Mouse (Mus musculus) liver, embryonic 11.5 days (tissue): ENCODE measurements at regions not wholly inside any gene's neighbourhood (a gene's known extent, or its start where the extent isn't known, plus 50 kb on each side); places are given as distances from the start of the nearest gene placed in this dataset.

Experiments
- ATAC-seq: fragments of 200-750 bp; cut with Nextera tagmentation; replicated peaks from 2 replicates; pipeline ENCODE4 v1.8.0; 2017; ENCODE audit warnings: moderate number of reproducible peaks, mild to moderate bottlenecking, moderate TSS enrichment, moderate library complexity; ENCODE audit not compliant: low FRiP score
- DNase-seq: peaks from one replicate; pipeline ENCODE4 v3.0.0-alpha.2; 2017; ENCODE audit warnings: low spot score
- H3K27ac ChIP-seq: fragments of 300-500 bp; sonication (generic); 2 replicates; pipeline ENCODE4 v1.5.1; 2014; ENCODE audit warnings: mild to moderate bottlenecking, low read depth, low read length, control low read depth
- H3K27me3 ChIP-seq: fragments of 300-500 bp; sonication (generic); replicated peaks from 2 replicates; pipeline ENCODE4 v1.6.1; 2014; ENCODE audit warnings: low read length, mixed read lengths; ENCODE audit not compliant: control insufficient read depth, insufficient read depth
- H3K36me3 ChIP-seq: fragments of 300-500 bp; sonication (generic); 2 replicates; pipeline ENCODE4 v1.6.1; 2014; ENCODE audit warnings: mild to moderate bottlenecking, low read length, moderate library complexity, mixed read lengths; ENCODE audit not compliant: control insufficient read depth, insufficient read depth
- H3K4me1 ChIP-seq: fragments of 300-500 bp; sonication (generic); replicated peaks from 2 replicates; pipeline ENCODE4 v1.6.1; 2014; ENCODE audit warnings: low read length, mixed read lengths; ENCODE audit not compliant: control insufficient read depth, insufficient read depth
- H3K4me2 ChIP-seq: fragments of 300-500 bp; sonication (generic); 2 replicates; pipeline ENCODE4 v1.6.1; 2014; ENCODE audit warnings: mild to moderate bottlenecking, control low read depth, moderate library complexity
- H3K4me3 ChIP-seq: fragments of 300-500 bp; sonication (generic); 2 replicates; pipeline ENCODE4 v1.5.1; 2014; ENCODE audit warnings: low read depth, low read length, control low read depth
- H3K9ac ChIP-seq: fragments of 300-500 bp; sonication (generic); 2 replicates; pipeline ENCODE4 v1.6.1; 2014; ENCODE audit warnings: low read depth, low read length, control low read depth
- H3K9me3 ChIP-seq: fragments of 300-500 bp; sonication (generic); 2 replicates; pipeline ENCODE4 v1.6.1; 2016; ENCODE audit warnings: low read length, inconsistent platforms, mixed read lengths; ENCODE audit not compliant: control insufficient read depth
- WGBS: fragments of 180-500 bp; shearing (Covaris S2); extraction: QIAGEN DNeasy Blood & Tissue Kit; methylation state at CpG from one replicate; pipeline ENCODE4 v1.1.7; 2014; 5-methylcytosine and 5-hydroxymethylcytosine counted together

- Histone ChIP-seq H3K27me3 (no peaks in the 10 kb centered on the region), H3K9ac (no peak overlapping the region), H3K36me3 (no peaks in the 10 kb centered on the region), H3K4me2 (no peak overlapping the region), H3K4me1 (peaks cover 18% of the 10 kb centered on the region), H3K4me3 (no peak overlapping the region), H3K27ac (no peak overlapping the region), H3K9me3 (no peaks in the 10 kb centered on the region)
- DNase-seq (no peak), ATAC-seq (peak; percentile 74)
- WGBS: 75% methylated on average over 5 of the region's 5 CpGs
Observed at GRCm38 (mm10) chr15:63724543-63725186, 120.3 kb downstream of the Gsdmc2 start.

GRCm38 (mm10) chr15:63722991-63723390 lies 122.0 kb downstream of the Gsdmc2 start:
- Histone ChIP-seq H3K4me1 (peaks cover 18% of the 10 kb centered on the region), H3K9me3 (no peaks in the 10 kb centered on the region), H3K27me3 (no peaks in the 10 kb centered on the region), H3K36me3 (no peaks in the 10 kb centered on the region), H3K4me3 (no peak overlapping the region), H3K9ac (no peak overlapping the region), H3K4me2 (no peak overlapping the region), H3K27ac (no peak overlapping the region)
- 73% methylated on average over 9 of the region's 9 CpGs for WGBS
- DNase-seq: no peak
- ATAC-seq: no peak

GRCm38 (mm10) chr15:63721669-63722357 lies 123.2 kb downstream of the Gsdmc2 start:
- Histone ChIP-seq H3K9ac (no peak overlapping the region), H3K4me1 (peaks cover 18% of the 10 kb centered on the region), H3K27ac (no peak overlapping the region), H3K4me3 (no peak overlapping the region), H3K9me3 (no peaks in the 10 kb centered on the region), H3K27me3 (no peaks in the 10 kb centered on the region), H3K4me2 (no peak overlapping the region), H3K36me3 (no peaks in the 10 kb centered on the region)
- WGBS: 46% methylated on average over 3 of the region's 3 CpGs
- peak; percentile 50 for ATAC-seq
- peak; percentile 58 for DNase-seq

- no peaks in the 10 kb centered on the region for H3K36me3 ChIP-seq
- H3K4me1 ChIP-seq: peaks cover 6% of the 10 kb centered on the region
- no peaks in the 10 kb centered on the region for H3K27me3 ChIP-seq
- no peak overlapping the region for H3K9ac ChIP-seq
- H3K27ac ChIP-seq: no peak overlapping the region
- ATAC-seq (no peak), DNase-seq (no peak)
- no peak overlapping the region for H3K4me3 ChIP-seq
- H3K9me3 ChIP-seq: no peaks in the 10 kb centered on the region
- H3K4me2 ChIP-seq: no peak overlapping the region
- 92% methylated on average over 8 of the region's 8 CpGs for WGBS
Observed at GRCm38 (mm10) chr15:63717812-63718211, 127.2 kb downstream of the Gsdmc2 start.

- ATAC-seq: no peak
- 87% methylated on average over 3 of the region's 3 CpGs for WGBS
Observed at GRCm38 (mm10) chr15:63713697-63714096, 131.3 kb downstream of the Gsdmc2 start.

GRCm38 (mm10) chr15:63710381-63710780 lies 134.6 kb downstream of the Gsdmc2 start:
- DNase-seq (no peak), ATAC-seq (peak; percentile 61; the same call in 1 of the 2 replicates)
- no peak overlapping the region for H3K4me3 ChIP-seq
- no peaks in the 10 kb centered on the region for H3K9me3 ChIP-seq
- H3K4me2 ChIP-seq: peak overlapping the region; percentile 41
- 12% methylated on average over 5 of the region's 5 CpGs for WGBS
- H3K27me3 ChIP-seq: no peaks in the 10 kb centered on the region
- peaks cover 6% of the 10 kb centered on the region for H3K4me1 ChIP-seq
- H3K36me3 ChIP-seq: no peaks in the 10 kb centered on the region
- peak overlapping the region; percentile 86 for H3K27ac ChIP-seq
- H3K9ac ChIP-seq: no peak overlapping the region

More at GRCm38 (mm10) chr15:63713697-63714096, 131.3 kb downstream of the Gsdmc2 start:
- Histone ChIP-seq H3K4me1 (peaks cover 6% of the 10 kb centered on the region; the same call in 1 of the 2 replicates), H3K4me2 (no peak overlapping the region), H3K27me3 (no peaks in the 10 kb centered on the region), H3K4me3 (no peak overlapping the region), H3K9ac (no peak overlapping the region), H3K27ac (no peak overlapping the region), H3K36me3 (no peaks in the 10 kb centered on the region), H3K9me3 (no peaks in the 10 kb centered on the region)
- DNase-seq: no peak

GRCm38 (mm10) chr15:63709270-63709933 lies 135.6 kb downstream of the Gsdmc2 start:
- peak overlapping the region; percentile 88 for H3K27ac ChIP-seq
- DNase-seq (no peak), ATAC-seq (peak; percentile 96)
- peak overlapping the region; percentile 32 for H3K4me2 ChIP-seq
- H3K4me1 ChIP-seq: peaks cover 6% of the 10 kb centered on the region
- WGBS: 57% methylated on average over 4 of the region's 4 CpGs
- H3K4me3 ChIP-seq: no peak overlapping the region
- H3K36me3 ChIP-seq: no peaks in the 10 kb centered on the region
- no peaks in the 10 kb centered on the region for H3K27me3 ChIP-seq
- no peak overlapping the region for H3K9ac ChIP-seq
- H3K9me3 ChIP-seq: no peaks in the 10 kb centered on the region

GRCm38 (mm10) chr15:63704636-63705035 lies 140.3 kb downstream of the Gsdmc2 start:
- H3K4me3 ChIP-seq: no peak overlapping the region
- H3K9me3 ChIP-seq: no peaks in the 10 kb centered on the region
- 65% methylated on average over 8 of the region's 8 CpGs for WGBS
- no peak overlapping the region for H3K27ac ChIP-seq
- H3K4me1 ChIP-seq: peaks cover 3% of the 10 kb centered on the region; the same call in 1 of the 2 replicates
- ATAC-seq (no peak), DNase-seq (no peak)
- H3K36me3 ChIP-seq: no peaks in the 10 kb centered on the region
- no peak overlapping the region for H3K4me2 ChIP-seq
- no peaks in the 10 kb centered on the region for H3K27me3 ChIP-seq
- no peak overlapping the region for H3K9ac ChIP-seq
